Mouse (Mus musculus): ENCODE results near the gene Dcaf17. TPM values are rescaled to one million over a fixed set of nuclear protein-coding genes. Genes with fewer than 3 reads are reported as not detected.

The Dcaf17 gene
- total and polyA plus RNA-seq, 2 experiments from 2014 or later, result 12.3 to 20.5 TPM

GRCm38 (mm10) chr2:71113489-71114171 lies 58.5 kb downstream of the Dcaf17 start:
- Histone ChIP-seq H3K9me3 (ENCODE audit: low read length) (no peaks in the 10 kb centered on the region), H3K4me2 (ENCODE audit: low read depth, low read length) (no peak overlapping the region), H3K36me3 (ENCODE audit: insufficient read depth, low read length) (no peaks in the 10 kb centered on the region), H3K4me3 (ENCODE audit: low read length) (no peak overlapping the region), H3K4me1 (ENCODE audit: insufficient read depth, low read length) (peaks cover 3% of the 10 kb centered on the region; the same call in 1 of the 2 replicates), H3K9ac (replicated peaks; ENCODE audit: low read length) (no peak overlapping the region), H3K27ac (no peak overlapping the region), H3K27me3 (ENCODE audit: insufficient read depth, low read length) (no peaks in the 10 kb centered on the region)
- DNase-seq (ENCODE audit: low spot score) (no peak), ATAC-seq (no peak)
- no peak for TF ChIP-seq CTCF (IDR thresholded peaks at IDR 0.05; ENCODE audit: low read depth)
- WGBS, result 68% methylated on average over 6 of the region's 6 CpGs

- H3K36me3 ChIP-seq (ENCODE audit: insufficient read depth, low read length), result no peaks in the 10 kb centered on the region
- ATAC-seq, result no peak
- H3K9ac ChIP-seq (replicated peaks; ENCODE audit: low read length), result no peak overlapping the region
- no peaks in the 10 kb centered on the region for H3K27me3 ChIP-seq (ENCODE audit: insufficient read depth, low read length)
- no peak overlapping the region for H3K27ac ChIP-seq
- 96% methylated on average over 4 of the region's 4 CpGs for WGBS
- no peaks in the 10 kb centered on the region for H3K9me3 ChIP-seq (ENCODE audit: low read length)
- H3K4me1 ChIP-seq (ENCODE audit: insufficient read depth, low read length), result peaks cover 3% of the 10 kb centered on the region; the same call in 1 of the 2 replicates
- DNase-seq (ENCODE audit: low spot score), result no peak
- H3K4me3 ChIP-seq (ENCODE audit: low read length), result no peak overlapping the region
- H3K4me2 ChIP-seq (ENCODE audit: low read depth, low read length), result no peak overlapping the region
- peak; percentile 35; the same call in 1 of the 2 replicates for TF ChIP-seq CTCF (IDR thresholded peaks at IDR 0.05; ENCODE audit: low read depth)
These were observed 61.0 kb downstream of the Dcaf17 start for GRCm38 (mm10) chr2:71116151-71116550.

GRCm38 (mm10) chr2:71117797-71118708 lies 62.9 kb downstream of the Dcaf17 start, which contains the start of gene Cybrd1:
Cybrd1 (plus strand) TSS chr2:71117923.
- Histone ChIP-seq H3K9ac (replicated peaks; ENCODE audit: low read length) (peak within 1 kb of the TSS; percentile 33; the same call in 1 of the 2 replicates), H3K9me3 (ENCODE audit: low read length) (no peaks in the 10 kb centered on the region), H3K4me2 (ENCODE audit: low read depth, low read length) (peak within 1 kb of the TSS; percentile 69), H3K4me1 (ENCODE audit: insufficient read depth, low read length) (peaks cover 3% of the 10 kb centered on the region; the same call in 1 of the 2 replicates), H3K27me3 (ENCODE audit: insufficient read depth, low read length) (no peaks in the 10 kb centered on the region), H3K36me3 (ENCODE audit: insufficient read depth, low read length) (no peaks in the 10 kb centered on the region), H3K4me3 (ENCODE audit: low read length) (peak within 1 kb of the TSS; percentile 41), H3K27ac (peak within 1 kb of the TSS; percentile 45; the same call in 1 of the 2 replicates)
- TF ChIP-seq CTCF (IDR thresholded peaks at IDR 0.05; ENCODE audit: low read depth), result no peak
- DNase-seq (ENCODE audit: low spot score) (peak; percentile 64), ATAC-seq (peak; percentile 74)
- WGBS, result 3% methylated on average over 60 of the region's 60 CpGs

GRCm38 (mm10) chr2:71120844-71121243 lies 65.7 kb downstream of the Dcaf17 start:
- Histone ChIP-seq H3K4me3 (ENCODE audit: low read length) (no peak overlapping the region), H3K27me3 (ENCODE audit: insufficient read depth, low read length) (no peaks in the 10 kb centered on the region), H3K36me3 (ENCODE audit: insufficient read depth, low read length) (no peaks in the 10 kb centered on the region), H3K9ac (replicated peaks; ENCODE audit: low read length) (no peak overlapping the region), H3K27ac (no peak overlapping the region; the same call in 1 of the 2 replicates), H3K9me3 (ENCODE audit: low read length) (no peaks in the 10 kb centered on the region), H3K4me1 (ENCODE audit: insufficient read depth, low read length) (peaks cover 3% of the 10 kb centered on the region; the same call in 1 of the 2 replicates), H3K4me2 (ENCODE audit: low read depth, low read length) (no peak overlapping the region)
- TF ChIP-seq CTCF (IDR thresholded peaks at IDR 0.05; ENCODE audit: low read depth), result no peak
- WGBS, result 71% methylated on average over 10 of the region's 10 CpGs
- ATAC-seq (no peak), DNase-seq (ENCODE audit: low spot score) (peak; percentile 43)

- ATAC-seq, result no peak
These were observed 66.3 kb downstream of the Dcaf17 start for GRCm38 (mm10) chr2:71121406-71121805.

GRCm38 (mm10) chr2:71122268-71123029 lies 67.3 kb downstream of the Dcaf17 start:
- ATAC-seq, result no peak
- H3K4me3 ChIP-seq (ENCODE audit: low read length), result no peak overlapping the region
- H3K27me3 ChIP-seq (ENCODE audit: insufficient read depth, low read length), result no peaks in the 10 kb centered on the region
- H3K4me1 ChIP-seq (ENCODE audit: insufficient read depth, low read length), result peaks cover 3% of the 10 kb centered on the region; the same call in 1 of the 2 replicates
- no peak for TF ChIP-seq CTCF (IDR thresholded peaks at IDR 0.05; ENCODE audit: low read depth)
- peak; percentile 49 for DNase-seq (ENCODE audit: low spot score)
- no peaks in the 10 kb centered on the region for H3K36me3 ChIP-seq (ENCODE audit: insufficient read depth, low read length)
- WGBS, result 48% methylated on average over 13 of the region's 13 CpGs
- no peak overlapping the region for H3K9ac ChIP-seq (replicated peaks; ENCODE audit: low read length)
- no peaks in the 10 kb centered on the region for H3K9me3 ChIP-seq (ENCODE audit: low read length)
- peak overlapping the region; percentile 32; the same call in 1 of the 2 replicates for H3K27ac ChIP-seq
- H3K4me2 ChIP-seq (ENCODE audit: low read depth, low read length), result no peak overlapping the region

More at GRCm38 (mm10) chr2:71121406-71121805, 66.3 kb downstream of the Dcaf17 start:
- Histone ChIP-seq H3K4me2 (ENCODE audit: low read depth, low read length) (no peak overlapping the region), H3K27ac (no peak overlapping the region), H3K4me1 (ENCODE audit: insufficient read depth, low read length) (peaks cover 3% of the 10 kb centered on the region; the same call in 1 of the 2 replicates), H3K36me3 (ENCODE audit: insufficient read depth, low read length) (no peaks in the 10 kb centered on the region), H3K27me3 (ENCODE audit: insufficient read depth, low read length) (no peaks in the 10 kb centered on the region), H3K9me3 (ENCODE audit: low read length) (no peaks in the 10 kb centered on the region), H3K4me3 (ENCODE audit: low read length) (no peak overlapping the region), H3K9ac (replicated peaks; ENCODE audit: low read length) (no peak overlapping the region)
- 14% methylated on average over 5 of the region's 5 CpGs for WGBS
- DNase-seq (ENCODE audit: low spot score), result peak; percentile 40
- no peak for TF ChIP-seq CTCF (IDR thresholded peaks at IDR 0.05; ENCODE audit: low read depth)
